Mouse (Mus musculus) adrenal gland, postnatal 4 days (tissue): ENCODE data around the gene Lmtk2. TPM values are rescaled to one million over a fixed set of nuclear protein-coding genes. Genes with fewer than 3 reads are reported as not detected.
A peak's percentile ranks its signal among the peaks of the same experiment; 100 is the strongest.

Experiments
- DNase-seq, 2 experiments: peaks; one replicate each; pipeline ENCODE4 v3.0.0; 2021 to 2022; ENCODE audit warnings: low spot score in 2 of 2, mixed read lengths in 2 of 2
- long read RNA-seq, 2 experiments: library from polyadenylated mRNA; stranded (forward); transcript quantifications; one replicate each; pipeline ENCODE4 v2.0.0; 2021
- total RNA-seq, 2 experiments: library from RNA; stranded (reverse); gene quantifications; 2 replicates each; pipeline ENCODE4 v1.2.3; 2021

Gene Lmtk2
- total RNA-seq: 10 to 100 TPM; 26.1 to 26.2 TPM
- long read RNA-seq, experiment 1, partial matches to known transcripts: 4 of 4 reads
- long read RNA-seq, experiment 1, other reads (novel, unspliced or antisense): 0 of 4 reads
- long read RNA-seq, experiment 2, partial matches to known transcripts: 5 of 7 reads
- long read RNA-seq, experiment 2, other reads (novel, unspliced or antisense): 2 of 7 reads

DNA sequence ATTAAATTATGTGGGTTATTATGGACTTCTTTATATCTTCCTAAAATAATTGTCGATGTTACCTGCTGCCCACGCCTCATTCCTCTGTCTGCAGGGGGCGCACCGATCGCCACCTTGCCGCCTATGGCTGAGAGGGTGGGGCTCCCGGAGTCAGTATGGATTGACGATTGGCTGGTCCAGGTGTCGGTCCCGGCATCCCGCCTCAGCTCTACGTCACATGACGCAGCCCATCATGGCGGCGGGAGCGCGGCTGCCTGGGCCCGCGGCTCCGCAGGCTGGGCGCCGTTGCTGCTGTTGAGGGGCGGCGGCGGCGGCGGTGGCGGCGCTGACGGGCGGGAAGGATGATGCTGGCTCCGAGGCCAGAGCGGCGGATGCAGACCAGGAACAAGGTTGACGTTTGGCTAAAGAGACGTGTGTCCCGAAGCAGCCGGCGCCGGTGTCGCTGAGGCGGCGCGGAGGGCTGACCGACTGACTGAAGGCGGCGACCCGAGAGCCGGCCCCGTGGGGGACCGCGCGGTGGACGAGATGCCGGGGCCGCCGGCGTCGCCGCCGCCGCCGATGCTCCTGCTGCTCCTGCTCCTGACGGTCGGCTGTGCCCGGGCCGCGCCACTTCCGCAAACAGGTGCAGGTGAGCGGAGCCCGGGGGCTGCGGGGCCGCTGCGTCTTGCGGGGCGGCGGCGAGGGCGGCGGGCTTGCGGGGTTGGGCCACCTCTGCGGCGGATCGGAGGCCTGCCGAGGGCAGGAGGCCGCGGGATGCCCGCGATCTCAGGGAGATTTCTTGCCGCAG is at the start of gene Lmtk2:
TSS of gene Lmtk2 (plus strand) at position 288 of the 787 bp plus-strand sequence.
- peak; percentile 89 to 92 for DNase-seq

DNA sequence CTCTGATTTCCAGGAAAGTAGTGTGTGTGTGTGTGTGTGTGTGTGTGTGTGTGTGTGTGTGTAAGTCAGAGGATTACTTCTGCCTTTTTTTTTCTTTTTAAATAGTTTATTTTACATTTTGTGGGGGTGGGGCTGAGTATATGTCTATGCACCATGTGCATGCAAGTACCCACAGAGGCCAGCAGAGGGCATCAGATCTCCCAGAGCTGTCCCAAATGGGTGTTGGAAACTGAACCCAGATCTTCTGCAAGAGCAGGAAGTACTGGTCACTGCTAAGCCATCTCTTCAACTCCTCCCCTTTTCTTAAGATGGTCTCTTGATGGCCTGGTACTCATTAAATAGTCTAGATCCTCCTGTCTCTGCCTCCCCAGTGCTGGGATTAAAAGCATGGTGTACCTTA is 49.0 kb upstream of the Lmtk2 start:
- DNase-seq: no peak

DNA sequence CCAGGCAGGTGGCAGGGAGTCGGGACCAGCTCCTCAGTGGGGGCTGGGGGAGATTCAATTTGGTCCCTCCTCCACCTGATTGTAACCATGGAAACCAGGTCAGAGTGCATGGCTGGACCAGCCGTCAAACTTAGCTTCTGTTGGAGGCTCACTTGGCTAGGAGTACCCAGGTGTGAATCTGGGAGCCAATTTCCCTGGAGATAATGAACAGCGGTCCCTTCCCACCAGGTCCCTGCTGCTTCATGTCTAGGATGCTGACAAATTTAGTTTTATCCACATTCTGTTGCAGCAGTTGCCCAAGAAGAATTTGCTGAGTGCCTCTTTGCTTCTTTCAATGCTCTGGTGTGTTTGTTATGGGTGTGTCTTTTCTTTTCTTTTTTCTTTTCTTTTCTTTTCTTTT is 46.8 kb upstream of the Lmtk2 start:
- DNase-seq: no peak

DNA sequence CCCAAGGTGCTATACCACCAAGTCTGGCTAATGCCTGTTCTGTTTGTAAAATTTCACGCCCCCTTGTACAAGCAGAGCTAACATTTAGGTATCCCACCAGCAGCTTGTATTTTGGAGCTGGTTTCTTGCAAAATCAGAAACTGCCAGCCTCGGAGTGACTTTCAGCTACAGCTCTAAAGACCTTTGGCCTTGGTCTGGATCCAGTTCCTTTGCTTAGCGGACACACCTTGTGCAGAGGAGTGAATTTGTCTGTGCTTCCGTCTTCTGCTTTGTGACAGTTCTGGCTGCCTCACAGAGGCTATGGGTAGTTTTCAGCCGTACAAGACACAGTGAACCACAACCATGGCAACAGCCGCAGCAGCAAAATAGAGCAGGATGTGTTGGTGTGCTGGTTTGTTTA is 45.9 kb upstream of the Lmtk2 start:
- no peak for DNase-seq

DNA sequence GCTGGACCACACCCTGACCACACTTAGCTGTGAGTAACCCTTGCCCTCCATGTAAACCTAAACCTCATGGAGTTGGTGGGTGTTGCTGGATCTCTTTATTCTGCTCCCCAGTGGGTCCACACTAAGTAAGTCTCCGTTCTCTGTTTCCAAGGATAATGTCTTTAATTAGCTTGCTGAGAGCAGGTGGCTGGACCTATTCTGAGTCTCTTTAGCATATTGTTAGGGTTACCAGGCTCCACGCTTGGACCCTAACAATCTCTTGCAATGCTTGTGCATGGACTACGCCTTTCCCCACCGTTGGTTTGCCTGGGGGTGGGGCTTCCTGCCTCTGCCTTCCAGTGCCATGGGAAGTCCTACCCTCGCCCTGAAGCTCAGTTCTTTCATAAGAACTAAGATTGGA is 36.1 kb upstream of the Lmtk2 start:
- no peak for DNase-seq

DNA sequence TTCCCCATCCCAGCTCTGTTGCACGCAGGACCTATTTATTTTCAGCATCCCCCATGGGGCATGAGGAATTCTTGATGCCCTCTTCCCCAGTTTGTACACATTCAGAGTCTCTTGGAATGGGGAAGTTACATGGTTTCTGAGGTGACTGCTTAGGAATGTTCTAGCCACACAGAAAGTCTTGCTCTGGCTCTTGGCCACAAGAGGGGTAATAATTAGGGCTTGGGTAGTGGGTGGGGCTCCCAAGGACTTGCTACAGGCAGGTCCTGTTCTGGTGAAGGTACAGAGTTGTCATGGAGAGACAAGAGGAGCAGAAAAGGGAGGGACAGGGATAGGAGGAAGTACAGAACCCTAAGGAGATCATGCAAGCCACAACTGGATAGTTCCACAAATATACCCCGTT is 34.2 kb upstream of the Lmtk2 start:
- DNase-seq: no peak

DNA sequence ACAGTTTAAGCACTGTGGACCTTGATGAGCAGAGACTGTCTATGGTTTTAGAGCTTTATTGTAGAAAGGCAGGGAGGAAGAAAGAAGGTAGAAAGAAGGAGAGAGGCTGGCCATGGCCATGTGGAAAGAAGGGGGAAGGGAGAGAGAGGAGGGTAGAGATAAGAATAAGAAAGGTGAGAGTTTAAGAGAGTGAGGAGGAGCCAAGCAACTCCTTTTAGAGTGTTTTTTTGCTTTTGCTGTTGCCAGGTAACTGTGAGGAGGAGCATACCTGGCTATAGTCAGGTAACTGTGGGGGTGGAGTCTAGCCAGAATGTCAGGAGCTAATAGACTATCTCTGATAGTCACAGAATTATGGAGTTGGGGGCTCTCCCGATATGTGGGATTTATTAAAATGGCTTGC is 30.2 kb upstream of the Lmtk2 start:
- no peak for DNase-seq

DNA sequence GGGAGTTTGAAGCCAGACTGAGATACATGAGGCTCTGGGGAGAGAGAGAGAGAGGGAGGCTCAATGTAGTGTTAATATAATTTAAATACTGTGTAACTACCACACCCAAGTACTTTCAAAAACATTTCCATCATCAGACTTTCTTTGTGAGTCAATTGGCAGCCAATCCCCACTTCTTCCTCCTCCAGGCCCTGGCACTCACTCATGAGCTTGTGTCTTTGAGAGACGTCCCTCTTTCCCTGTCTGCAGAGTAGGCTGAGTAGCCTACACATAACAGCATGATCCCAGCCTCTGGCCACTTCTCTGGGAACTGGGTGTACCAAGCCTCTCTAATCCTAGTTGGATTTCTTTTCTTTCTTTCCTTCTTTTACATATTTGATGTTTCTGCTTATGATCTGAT is 29.0 kb upstream of the Lmtk2 start:
- no peak for DNase-seq

DNA sequence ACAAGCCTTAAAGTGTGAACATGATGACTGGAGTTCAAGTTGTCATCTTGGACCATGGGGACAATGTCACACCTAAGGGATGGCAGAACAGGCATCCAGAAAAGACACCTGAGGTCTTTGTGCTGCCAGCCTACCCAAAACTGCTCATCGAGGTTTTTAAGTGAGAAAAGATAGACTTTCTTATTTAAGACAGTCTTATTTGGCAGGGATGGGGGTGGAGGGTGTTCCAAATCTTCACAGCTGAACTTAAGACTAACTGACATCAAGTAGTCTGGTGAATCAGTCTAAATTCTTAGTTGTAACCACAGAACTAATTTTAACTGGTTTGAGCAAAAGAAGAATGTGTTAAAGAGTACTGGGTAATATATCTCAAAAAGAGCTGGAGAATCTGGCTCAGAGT is 22.7 kb upstream of the Lmtk2 start:
- DNase-seq: no peak

DNA sequence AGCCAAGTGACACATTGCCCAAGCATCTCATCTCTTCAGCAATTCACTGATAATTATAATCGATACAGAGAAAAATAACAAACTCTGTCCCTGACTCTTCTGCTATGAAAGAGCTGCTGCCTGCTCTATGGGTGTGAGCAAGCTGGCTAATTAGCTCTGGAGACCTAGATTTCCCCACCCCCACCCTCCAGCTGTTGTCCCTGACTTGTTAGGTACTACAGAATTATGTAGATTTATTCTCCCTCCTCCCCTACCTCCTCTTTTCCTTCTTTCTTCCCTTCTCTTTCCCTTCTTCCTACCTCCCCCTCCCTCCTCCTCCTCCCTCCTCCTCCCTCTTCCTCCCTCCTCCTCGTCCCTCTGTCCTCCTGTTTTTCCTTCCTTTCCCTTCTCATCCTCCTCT is 19.4 kb upstream of the Lmtk2 start:
- DNase-seq: no peak

DNA sequence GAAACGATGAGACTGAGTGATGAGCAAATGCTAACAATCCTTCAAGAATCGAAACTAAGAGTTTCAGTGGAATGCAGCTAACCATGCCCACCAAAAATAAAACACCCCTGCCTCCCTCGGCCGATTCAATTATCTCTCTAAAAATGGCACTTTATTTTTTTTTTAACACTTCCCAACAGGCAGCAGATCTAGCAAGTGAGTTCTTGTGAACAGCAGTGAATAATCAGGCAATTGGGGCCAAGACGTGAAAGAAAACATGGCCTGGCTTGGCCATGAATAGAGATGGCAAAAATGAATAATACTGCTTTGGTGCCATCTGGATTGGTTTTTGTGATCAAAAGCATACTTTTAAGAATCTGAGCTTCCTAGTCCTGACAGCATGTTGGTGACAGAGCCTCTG is 18.2 kb upstream of the Lmtk2 start:
- DNase-seq: no peak

DNA sequence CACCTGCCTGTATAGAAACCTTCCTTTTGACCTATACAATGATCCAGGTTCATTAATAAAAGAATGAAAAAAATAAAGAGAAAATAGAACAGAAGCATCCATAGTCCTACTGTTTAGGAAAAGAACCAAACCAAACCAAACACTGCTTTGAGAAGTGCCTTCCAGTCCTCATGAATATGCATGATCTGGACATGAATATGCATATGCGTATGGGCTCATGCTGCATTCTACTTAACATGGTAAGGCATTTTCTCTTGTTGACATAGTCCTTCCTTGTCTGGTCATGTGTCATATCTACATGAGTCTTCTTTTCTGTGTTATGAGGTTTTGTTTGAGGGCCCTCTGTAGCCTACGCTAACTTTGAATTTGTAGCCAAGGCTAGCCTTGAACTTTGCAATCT is 16.7 kb upstream of the Lmtk2 start:
- DNase-seq: no peak

DNA sequence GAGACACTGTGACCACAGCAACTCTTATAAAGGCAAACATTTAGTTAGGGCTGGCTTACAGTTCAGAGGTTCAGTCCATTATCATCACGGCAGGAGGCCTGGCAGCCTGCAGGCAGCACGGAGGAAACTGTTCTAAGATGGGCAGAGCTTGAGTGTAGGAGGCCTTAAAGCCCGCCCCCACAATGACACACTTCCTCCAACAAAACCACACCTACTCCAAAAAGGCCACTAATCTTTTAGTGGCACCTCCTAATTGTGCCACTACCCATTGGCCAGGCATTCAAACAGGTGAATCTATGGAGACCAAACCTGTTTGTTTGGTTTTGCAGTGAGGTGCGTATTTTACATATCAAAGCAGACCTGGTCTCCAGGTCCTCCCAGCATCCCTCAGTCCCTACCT is 16.0 kb upstream of the Lmtk2 start:
- DNase-seq: no peak

DNA sequence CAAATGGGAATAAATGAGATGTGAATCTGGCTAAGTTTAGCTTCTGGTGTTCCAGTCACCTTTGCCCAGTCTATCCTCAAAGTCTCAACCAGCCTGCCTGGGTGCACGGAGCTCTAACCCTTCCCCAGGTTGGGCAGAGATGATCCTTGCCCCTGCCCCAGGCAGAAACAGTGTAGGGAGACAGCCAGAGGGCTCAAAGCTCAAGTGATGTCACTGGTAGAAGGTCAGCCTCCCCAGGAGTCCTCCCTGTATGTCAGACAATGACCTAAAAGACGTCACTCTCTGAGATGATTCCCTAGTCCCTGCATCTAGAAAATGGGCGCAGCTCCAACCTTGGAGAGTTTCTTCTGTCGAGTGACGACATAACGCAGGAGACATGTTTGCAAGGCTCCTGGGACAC is 14.5 kb upstream of the Lmtk2 start:
- no peak for DNase-seq

DNA sequence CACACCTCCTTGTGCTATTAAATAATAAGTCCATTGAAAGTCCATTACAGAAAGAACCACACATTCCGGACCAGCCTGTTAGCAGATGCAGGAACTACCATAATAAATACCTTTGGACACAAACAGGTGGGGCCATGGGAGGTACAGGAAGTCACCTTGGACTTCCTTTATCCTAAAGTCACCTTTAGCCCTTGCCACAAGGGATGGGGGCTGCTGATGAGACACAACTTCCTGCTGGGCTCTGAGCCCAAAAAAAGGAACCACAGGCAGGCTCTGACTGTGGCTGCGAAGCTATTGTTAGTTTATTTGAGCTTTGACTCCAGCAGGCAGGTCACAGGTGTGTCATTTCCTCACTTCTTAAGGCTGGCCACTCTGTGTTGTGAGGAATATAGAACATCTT is 13.7 kb upstream of the Lmtk2 start:
- no peak for DNase-seq

DNA sequence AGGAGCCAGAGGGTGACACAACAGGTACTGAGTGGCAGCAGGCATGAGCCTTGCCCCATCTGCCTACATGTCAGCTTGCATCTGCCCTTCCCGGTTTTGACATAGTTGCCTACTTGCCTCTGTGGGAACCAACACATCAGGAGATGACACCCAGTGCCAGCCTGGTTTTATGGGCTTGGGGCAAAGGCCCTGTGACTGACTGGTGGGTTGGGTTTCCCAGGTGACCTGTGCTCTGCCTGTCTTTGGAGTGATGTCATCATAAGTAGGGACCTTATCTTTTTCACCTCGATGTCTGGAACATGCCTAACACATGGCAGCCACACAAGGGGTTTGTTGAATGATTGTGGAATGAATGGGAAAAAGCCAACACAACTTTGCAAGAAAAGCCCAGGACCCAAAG is 11.9 kb upstream of the Lmtk2 start:
- DNase-seq: no peak

DNA sequence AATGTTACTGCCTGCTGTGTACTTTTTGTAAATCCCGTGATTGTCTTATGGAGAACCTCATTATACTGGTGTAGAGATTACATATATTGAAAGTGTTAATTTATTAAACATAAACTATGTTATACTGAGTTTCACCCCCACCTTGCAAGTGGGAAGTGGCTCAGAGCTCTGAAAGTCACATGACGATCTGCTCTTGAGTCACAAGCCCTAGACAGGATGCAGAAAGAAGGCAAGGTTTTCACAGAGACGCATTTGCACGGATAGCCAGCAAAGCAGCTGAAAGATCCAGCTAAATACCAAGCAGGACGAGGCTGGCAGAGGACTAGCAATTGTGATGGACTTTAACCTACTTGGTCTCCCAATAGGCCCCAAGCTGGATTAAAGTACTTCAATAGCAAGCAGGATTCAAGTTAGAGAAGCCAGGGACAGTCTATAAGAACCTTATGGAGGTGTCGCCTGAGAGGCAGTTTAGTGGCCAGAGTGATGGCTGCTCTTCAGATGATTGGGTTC is 4.7 kb upstream of the Lmtk2 start:
- no peak for DNase-seq

DNA sequence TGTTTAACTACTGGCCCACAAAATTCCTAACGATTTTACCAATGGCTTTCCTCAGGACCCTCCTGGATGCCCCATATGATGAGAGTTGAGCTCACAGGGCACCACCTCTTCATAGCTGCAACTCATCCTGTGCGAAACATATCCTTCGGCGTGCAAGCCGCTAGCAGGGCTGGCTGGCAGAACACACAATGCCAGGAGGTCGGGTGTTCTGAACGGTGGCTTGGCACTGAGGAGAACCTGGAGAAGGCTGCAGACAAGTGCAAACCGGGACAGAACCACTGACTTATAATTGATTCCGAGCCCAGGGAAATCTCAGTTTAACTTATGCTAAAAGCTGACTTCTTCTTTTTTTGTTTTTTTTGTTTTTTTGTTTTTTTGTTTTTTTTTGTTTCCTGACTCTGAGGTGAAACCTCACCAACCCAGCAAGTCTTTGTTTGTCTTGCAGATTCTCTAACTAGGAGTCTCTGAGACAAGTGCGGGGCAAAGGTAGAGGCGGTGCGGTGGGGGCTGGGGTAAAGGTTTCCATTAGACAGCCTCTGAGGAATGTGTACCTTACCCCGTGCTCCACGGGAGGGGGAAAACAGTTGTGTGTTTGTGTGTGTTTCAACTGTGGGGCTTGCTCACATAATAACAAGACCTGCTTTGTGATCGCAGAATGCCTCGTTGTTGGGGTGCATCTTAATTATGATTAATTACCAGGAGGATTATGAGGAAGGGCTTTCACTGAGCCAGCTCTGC is 2.2 kb upstream of the Lmtk2 start:
- DNase-seq: no peak

DNA sequence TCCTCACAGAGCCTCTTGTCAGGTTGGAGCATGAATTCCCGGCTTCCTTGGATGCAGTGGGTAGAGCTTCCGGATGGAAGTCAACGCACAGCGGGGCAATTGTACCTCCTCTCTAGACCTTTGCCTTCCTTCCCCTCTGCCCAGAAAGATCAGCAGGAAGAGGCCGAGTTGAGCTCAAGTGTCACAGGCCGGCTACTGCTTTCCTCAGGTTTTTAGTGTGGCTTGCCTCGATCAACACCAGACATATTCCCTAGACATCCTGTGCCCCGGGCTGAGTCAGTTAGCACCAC is 1.7 kb upstream of the Lmtk2 start:
- DNase-seq: no peak

DNA sequence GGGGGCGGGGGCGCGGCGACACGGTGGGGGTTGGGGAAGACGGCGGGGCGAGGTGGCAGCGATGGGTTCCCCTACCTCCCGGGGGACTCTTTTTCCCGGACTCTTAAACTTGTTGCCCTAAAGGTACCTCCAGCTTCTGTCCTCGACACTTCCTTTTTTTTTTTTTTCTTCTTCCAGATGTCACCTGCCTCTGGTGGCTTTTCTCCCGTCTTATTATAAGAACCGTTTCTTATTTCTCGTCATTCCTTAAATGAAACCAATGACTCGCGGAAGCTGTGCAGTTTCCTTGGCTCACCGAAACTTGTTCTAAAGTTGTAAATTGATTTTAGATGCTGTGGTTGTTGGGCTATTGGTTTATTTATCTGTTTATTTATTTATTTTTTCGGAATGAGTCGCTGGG is 712 bp downstream of the Lmtk2 start:
- DNase-seq: no peak

DNA sequence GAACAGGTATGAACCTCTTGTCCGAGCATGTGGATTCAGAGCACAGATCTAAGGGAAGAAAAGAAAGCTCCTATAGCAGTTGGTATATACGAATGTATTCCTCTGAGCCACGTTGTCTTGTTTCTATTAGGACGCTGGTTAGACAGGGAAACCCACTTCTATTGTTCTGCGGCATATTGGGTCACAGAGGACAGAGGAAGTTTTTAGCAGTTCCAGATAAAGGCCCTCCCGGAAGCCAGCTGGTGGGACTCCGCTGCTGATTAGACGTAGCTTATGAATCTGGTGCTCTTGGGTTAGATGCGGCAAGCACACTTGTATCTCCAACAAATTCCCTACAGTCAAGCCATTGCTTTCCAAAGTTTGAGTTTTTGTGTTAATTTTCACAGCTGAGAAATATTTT is 4.8 kb downstream of the Lmtk2 start:
- DNase-seq: no peak

DNA sequence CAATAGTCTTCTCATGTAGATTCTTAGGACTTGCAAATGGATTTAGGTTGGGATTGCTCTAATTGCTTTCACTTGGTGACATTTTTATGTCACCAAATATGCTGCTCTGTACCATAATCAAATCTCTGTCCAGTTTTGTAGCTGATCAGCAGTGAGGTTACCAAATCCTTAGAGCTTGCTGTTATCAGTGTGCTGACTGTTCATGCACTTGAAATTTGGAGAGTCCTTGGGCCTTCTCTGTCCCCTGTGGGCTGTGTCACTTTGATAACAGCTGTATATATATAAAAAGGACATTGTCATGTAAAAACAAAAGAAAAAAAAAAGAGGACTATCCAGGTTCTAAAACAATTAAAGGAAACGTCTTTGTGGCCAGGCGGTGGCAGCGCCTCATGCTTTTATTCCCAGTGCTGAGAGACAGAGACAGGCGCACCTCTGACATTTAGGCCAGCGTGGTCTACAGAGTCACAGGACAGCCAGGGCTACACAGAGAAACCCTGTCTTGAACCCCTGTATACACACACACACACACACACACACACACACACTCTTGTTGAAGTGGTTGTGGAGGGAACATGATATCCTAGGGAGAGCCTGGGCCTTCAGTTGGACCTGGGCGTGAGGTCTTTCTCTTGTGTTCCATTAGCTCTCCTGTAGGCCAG is 5.4 kb downstream of the Lmtk2 start:
- DNase-seq: no peak
